Mouse (Mus musculus) granulocyte monocyte progenitor cell, adult 5-6 weeks (primary cell): ENCODE measurements at regions not wholly inside any gene's neighbourhood (a gene's known extent, or its start where the extent isn't known, plus 50 kb on each side); places are given as distances from the start of the nearest gene placed in this dataset.

Experiments used
- ATAC-seq: replicated peaks from 2 replicates; pipeline ENCODE4 v1.8.0; 2016; ENCODE audit warnings: mild to moderate bottlenecking, moderate TSS enrichment, inconsistent platforms; ENCODE audit not compliant: poor library complexity, severe bottlenecking

DNA sequence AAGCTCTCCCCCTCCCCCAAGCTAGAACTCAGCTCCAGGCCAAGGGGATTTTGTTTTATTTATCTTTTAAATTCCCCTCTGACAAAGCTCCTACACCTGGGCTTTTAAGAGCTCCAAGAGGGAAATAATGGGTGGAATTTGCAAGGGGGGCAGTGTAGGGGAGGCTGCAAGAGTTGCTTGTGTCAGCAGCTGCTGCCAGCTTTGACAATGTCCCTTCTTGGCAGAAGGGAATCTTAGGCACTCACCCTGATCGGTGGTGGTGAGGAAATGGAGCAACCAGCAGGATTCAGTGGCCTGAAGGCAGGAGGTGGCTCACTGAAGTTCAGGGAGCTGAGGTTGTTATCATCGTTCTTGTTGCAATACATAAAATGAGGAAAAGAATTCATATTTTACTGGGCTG is 72.8 kb upstream of the Tnp1 start:
- ATAC-seq = no peak

DNA sequence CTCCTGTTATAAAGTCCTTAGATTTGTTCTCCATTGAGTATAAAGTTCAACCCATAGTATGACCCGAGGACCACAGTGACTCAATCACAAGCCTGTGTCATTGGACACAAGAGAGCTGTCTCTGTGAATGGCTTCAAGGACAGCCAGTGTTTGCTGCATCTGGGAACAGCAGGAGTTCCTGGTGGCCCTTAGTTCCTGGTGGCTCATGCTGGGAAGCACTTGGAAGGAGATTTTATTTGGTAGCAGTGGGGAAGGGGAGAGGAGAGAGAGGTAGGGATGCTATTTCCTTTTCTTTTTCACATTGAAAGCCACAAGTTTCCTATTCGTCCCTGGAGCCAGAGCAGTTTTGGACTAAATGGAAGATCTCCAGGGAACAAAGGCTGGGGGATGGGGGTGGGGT is 69.2 kb upstream of the Tnp1 start:
- no peak for ATAC-seq

DNA sequence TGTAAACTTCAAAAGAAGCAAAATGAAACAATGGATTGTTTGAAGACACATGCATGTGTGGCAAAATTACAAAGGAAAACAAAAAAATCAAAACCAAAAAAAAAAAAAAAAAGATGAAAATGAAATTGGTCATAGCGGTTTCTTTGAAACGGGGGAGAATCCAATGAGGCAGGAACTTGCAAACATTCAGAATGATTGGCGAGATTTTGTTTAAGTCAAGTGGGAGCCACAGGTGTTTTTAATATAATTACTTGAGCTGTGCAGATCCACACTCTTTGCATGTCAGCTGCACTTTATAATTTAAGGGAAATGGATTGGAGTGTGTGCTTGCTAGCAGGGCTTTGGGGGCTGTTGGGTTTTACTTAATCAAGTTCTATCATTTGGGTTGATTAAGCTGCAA is 67.7 kb upstream of the Tnp1 start:
- no peak for ATAC-seq

DNA sequence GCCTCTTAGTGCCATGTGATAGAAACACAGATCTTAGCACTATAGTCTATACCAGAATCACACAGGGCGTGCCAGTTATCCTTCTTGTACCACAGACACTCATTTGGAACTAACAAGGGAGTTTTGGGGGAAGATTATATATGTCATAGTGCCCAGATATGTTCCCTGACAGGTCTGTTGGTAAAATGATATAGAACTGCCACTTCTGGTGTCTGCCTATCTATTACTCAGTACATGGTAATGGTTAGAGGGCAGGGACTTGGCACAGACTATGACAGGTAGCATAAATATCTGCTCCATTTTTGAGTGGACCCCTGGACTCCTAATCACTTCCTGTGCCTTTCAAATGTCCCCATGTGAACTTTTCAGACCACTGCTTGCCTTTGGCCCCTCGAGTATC is 63.8 kb upstream of the Tnp1 start:
- no peak for ATAC-seq

DNA sequence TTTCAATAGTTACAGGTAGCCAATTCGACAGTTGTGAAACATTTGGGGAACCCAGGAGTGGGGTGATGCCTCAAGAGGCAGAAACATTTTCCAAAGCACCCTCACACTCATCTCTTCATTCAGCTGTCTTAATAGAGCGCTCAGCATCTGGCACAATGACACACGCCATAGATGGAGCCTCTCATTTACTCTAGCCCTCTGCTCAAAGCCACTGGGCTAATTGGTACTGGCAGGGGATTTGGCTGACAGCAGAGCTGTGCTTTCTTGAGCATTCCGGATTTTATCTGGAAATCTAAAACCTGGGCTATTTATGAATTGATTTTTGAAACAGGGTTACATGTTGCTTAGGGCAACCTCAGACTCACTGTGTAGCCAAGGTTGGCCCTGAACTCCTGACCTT is 61.4 kb upstream of the Tnp1 start:
- ATAC-seq = no peak

DNA sequence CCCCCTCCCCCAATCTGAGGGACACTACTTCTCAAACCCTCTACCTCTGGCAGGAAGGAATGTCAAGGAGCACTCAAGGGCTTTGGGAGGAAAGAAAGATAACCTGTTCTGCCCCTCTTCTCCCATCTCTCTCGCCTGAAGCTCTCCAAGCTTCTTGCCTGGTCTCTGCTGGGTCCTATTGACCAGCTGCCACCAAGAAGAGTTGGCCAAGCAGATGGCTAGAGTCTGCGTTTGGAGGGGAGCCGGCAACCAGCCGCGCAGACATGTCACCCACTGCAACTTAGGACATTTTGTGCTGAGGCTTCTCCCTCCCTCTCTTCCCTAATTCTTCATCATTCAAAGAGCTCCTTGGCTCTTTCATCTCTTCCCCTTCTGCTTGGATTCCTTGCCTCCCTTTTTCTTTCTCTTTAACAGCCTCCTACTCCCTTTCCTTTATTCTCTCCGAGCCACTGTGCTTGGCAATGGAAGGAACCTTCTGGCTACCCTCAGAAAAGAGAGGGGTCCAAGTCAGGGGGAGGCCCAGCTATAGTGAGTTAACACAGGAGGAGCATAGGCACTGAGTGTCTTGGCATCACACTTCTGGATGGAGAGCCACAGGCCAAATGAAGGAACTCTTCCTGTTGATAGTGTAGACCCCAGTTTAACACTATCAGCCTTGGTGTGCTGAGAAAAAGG is 60.1 kb upstream of the Tnp1 start:
- ATAC-seq = no peak

DNA sequence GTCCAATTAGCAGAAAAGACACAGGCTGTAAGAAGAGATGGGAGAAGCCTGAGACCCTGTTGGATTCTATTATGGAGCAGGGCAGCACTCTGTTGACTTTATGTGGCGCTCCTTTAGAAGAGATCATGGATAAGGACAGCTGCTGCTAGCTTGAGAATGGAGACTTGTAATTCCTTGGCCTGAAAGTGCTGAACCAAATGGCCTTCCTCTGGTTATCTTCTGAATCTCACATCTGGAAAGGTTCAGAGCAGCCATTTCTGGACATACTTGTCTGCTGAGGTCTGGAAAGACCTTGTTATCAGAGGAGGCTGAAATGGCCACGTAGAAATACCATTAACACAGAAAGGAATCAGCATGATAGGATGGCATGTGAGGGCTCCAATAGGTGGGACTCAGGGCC is 59.5 kb upstream of the Tnp1 start:
- ATAC-seq = no peak

DNA sequence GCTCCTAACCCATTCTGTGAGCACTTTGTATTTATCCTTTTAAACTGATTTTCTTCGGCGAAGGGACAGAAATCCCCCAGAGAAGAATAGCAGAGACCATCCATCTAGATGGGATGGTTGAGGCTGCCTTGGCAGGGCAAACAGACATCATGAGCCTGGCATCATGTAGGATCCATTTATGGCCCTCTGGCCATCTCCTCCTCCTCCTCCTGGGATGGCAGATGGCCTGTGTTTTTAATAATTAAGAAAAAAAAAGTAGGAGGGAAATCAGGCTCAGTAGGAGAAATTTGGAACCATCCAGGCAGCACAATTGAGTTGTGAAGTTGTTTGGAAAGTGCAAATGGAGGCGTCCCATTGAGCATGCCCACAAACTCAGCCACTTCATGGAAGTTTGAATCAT is 58.8 kb upstream of the Tnp1 start:
- no peak for ATAC-seq

DNA sequence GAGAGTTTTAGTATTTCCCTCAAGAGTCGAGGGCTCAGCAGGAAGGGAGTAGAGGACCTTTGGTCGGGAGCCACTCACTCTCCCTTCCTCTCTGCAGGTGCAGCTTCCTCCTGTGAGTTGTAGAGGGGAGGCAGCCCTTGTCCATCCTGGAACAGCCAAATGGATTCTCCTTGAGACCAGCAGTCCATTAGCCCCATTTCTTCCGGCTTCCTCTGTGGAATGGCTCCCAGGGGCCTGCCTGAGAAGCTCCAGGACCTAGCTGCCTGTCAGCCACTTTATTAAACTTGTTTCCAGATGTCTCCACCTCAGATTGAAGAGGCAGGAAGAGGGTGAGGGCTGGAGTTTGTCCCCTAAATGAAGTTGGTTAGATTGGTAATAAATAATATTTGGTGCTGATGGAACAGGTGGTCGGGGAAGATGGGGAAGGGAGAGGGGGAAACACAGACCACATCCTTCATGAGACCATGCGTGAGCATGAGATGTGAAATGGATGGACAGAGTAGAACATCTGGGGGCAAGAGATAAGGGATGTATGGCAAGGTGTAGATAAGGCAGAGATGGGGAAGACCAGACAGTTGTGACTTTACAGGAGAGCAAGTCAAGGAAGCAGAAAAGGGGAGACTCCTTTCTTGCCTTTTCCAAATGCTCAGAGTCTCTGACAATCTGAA is 56.7 kb upstream of the Tnp1 start:
- ATAC-seq = no peak

DNA sequence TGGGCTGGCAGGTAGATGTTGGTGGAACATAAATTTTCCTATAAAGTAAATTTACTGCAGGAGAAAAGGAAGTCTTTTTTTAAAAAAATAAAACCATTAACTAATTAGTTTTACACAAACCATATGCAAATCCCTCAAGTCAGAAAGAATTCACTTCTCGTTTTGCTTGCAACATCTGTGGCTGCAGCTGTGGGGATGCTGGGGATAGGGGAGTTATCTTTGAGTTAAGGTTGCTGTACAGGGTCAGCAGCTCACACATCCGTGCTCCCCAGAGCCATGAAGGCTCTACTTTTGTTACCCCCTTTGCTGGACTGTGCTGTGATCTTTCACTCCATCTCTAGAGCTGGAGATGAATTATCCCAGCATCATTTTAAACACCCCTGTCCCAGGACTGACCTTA is 54.4 kb upstream of the Tnp1 start:
- ATAC-seq = no peak
